Mouse (Mus musculus) forebrain, postnatal 0 days (tissue): ENCODE data around the gene Dock7. TPM values are rescaled to one million over a fixed set of nuclear protein-coding genes. Genes with fewer than 3 reads are reported as not detected.

Experiments
- ATAC-seq: fragments of 200-750 bp; cut with Nextera tagmentation; 2 replicates; pipeline ENCODE4 v1.8.0; 2017; ENCODE audit warnings: mild to moderate bottlenecking, moderate library complexity
- DNase-seq: peaks from one replicate; pipeline ENCODE4 v3.0.0-alpha.2; 2015
- H3K27ac ChIP-seq: fragments of 300-500 bp; sonication (generic); 2 replicates; pipeline ENCODE4 v1.5.1; 2014; ENCODE audit warnings: low read depth, mild to moderate bottlenecking, antibody characterized with exemption, low read length, moderate library complexity, mixed read lengths
- H3K27me3 ChIP-seq: fragments of 300-500 bp; sonication (generic); 2 replicates; pipeline ENCODE4 v1.6.1; 2014; ENCODE audit warnings: mild to moderate bottlenecking, low read length, mixed read lengths; ENCODE audit not compliant: insufficient read depth
- H3K36me3 ChIP-seq: fragments of 300-500 bp; sonication (generic); 2 replicates; pipeline ENCODE4 v1.6.1; 2014; ENCODE audit warnings: mild to moderate bottlenecking, moderate library complexity; ENCODE audit not compliant: insufficient read depth
- H3K4me1 ChIP-seq: fragments of 300-500 bp; sonication (generic); 2 replicates; pipeline ENCODE4 v1.6.1; 2014; ENCODE audit warnings: antibody characterized with exemption; ENCODE audit not compliant: insufficient read depth
- H3K4me2 ChIP-seq: fragments of 300-500 bp; sonication (generic); 2 replicates; pipeline ENCODE4 v1.6.1; 2014; ENCODE audit warnings: low read depth, mild to moderate bottlenecking, moderate library complexity
- H3K4me3 ChIP-seq: fragments of 300-500 bp; sonication (generic); 2 replicates; pipeline ENCODE4 v1.5.1; 2014; ENCODE audit warnings: low read depth, low read length, mixed read lengths
- H3K9ac ChIP-seq: fragments of 300-500 bp; sonication (generic); 2 replicates; pipeline ENCODE4 v1.6.1; 2014; ENCODE audit warnings: mild to moderate bottlenecking
- H3K9me3 ChIP-seq: fragments of 300-500 bp; sonication (generic); 2 replicates; pipeline ENCODE4 v1.6.1; 2016; ENCODE audit warnings: low read length
- CTCF ChIP-seq: sonication (generic); IDR thresholded peaks from 2 replicates; pipeline ENCODE4 v1.5.1; 2016; ENCODE audit warnings: antibody characterized with exemption, control low read depth, low read depth
- WGBS: fragments of 180-500 bp; shearing (Covaris S2); extraction: QIAGEN DNeasy Blood & Tissue Kit; methylation state at CpG from one replicate; pipeline ENCODE4 v1.1.7; 2014; 5-methylcytosine and 5-hydroxymethylcytosine counted together
- polyA plus RNA-seq: library from polyadenylated mRNA; unstranded; fragments of >200 nt; fragmentation: Nextera tagmentation; extraction: Ambion mirVana; gene quantifications from 2 replicates; pipeline ENCODE4 v1.2.1, GENCODE M21; 2015
- total RNA-seq: library from RNA; depleted of rRNA; stranded (reverse); fragments of >200 nt; gene quantifications from 2 replicates; pipeline ENCODE4 v1.2.3, GENCODE M21; 2014; rRNA removed

Dock7 gene
- total and polyA plus RNA-seq, 2 experiments from 2014 or later = 34.1 to 108 TPM

DNA sequence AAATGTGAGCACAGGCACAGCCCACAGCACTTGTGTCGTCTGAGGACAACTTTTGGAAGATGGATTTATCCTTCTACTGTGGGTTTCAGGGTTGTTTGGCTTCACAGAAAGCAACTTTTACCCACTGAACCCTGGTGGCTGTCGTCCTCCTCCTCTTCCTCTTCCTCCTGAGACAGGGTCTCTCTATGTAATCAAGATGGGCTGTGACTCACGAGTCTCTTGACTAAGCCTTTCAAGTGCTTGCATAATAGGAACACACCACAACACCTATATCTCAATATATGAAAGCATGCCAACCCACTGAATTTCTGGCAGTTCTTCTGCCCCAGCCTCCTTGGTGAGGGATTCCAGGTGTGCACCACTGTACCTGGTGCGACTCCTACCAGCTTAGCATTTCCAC lies 199.8 kb downstream of the Dock7 start:
- Histone ChIP-seq H3K9ac (no peak overlapping the region), H3K27ac (no peak overlapping the region), H3K4me2 (no peak overlapping the region), H3K9me3 (no peaks in the 10 kb centered on the region), H3K4me3 (no peak overlapping the region), H3K27me3 (no peaks in the 10 kb centered on the region), H3K36me3 (no peaks in the 10 kb centered on the region), H3K4me1 (peaks cover 9% of the 10 kb centered on the region; the same call in 1 of the 2 replicates)
- WGBS = 93% methylated on average over 4 of the region's 4 CpGs
- DNase-seq (no peak), ATAC-seq (no peak)
- TF ChIP-seq CTCF = no peak

- 95% methylated on average over 1 of the region's 1 CpGs for WGBS
- Histone ChIP-seq H3K36me3 (no peaks in the 10 kb centered on the region), H3K27ac (no peak overlapping the region), H3K27me3 (no peaks in the 10 kb centered on the region), H3K4me1 (no peaks in the 10 kb centered on the region), H3K9me3 (no peaks in the 10 kb centered on the region), H3K4me3 (no peak overlapping the region), H3K4me2 (no peak overlapping the region), H3K9ac (no peak overlapping the region)
- DNase-seq (no peak), ATAC-seq (no peak)
- no peak for TF ChIP-seq CTCF
Measured at GRCm38 (mm10) chr4:98918204-98918603, 202.5 kb downstream of the Dock7 start.

GRCm38 (mm10) chr4:98917724-98918123 lies 203.0 kb downstream of the Dock7 start:
- Histone ChIP-seq H3K9ac (no peak overlapping the region), H3K4me2 (no peak overlapping the region), H3K27me3 (no peaks in the 10 kb centered on the region), H3K27ac (no peak overlapping the region), H3K4me1 (no peaks in the 10 kb centered on the region), H3K4me3 (no peak overlapping the region), H3K36me3 (no peaks in the 10 kb centered on the region), H3K9me3 (no peaks in the 10 kb centered on the region)
- TF ChIP-seq CTCF = no peak
- no peak for DNase-seq
- no peak for ATAC-seq
- WGBS = 82% methylated on average over 2 of the region's 2 CpGs

- Histone ChIP-seq H3K27me3 (no peaks in the 10 kb centered on the region), H3K4me2 (no peak overlapping the region), H3K4me3 (no peak overlapping the region), H3K27ac (no peak overlapping the region), H3K4me1 (no peaks in the 10 kb centered on the region), H3K9ac (no peak overlapping the region), H3K9me3 (no peaks in the 10 kb centered on the region), H3K36me3 (no peaks in the 10 kb centered on the region)
- no peak for TF ChIP-seq CTCF
- ATAC-seq (no peak), DNase-seq (no peak)
- 88% methylated on average over 5 of the region's 5 CpGs for WGBS
Measured at GRCm38 (mm10) chr4:98910246-98910645, 210.5 kb downstream of the Dock7 start.

GRCm38 (mm10) chr4:98887148-98887547 lies 233.6 kb downstream of the Dock7 start:
- H3K4me1 ChIP-seq = no peaks in the 10 kb centered on the region
- no peak overlapping the region for H3K9ac ChIP-seq
- H3K36me3 ChIP-seq = no peaks in the 10 kb centered on the region
- 24% methylated on average over 10 of the region's 10 CpGs for WGBS
- no peak overlapping the region for H3K27ac ChIP-seq
- TF ChIP-seq CTCF = peak; percentile 84
- no peak overlapping the region for H3K4me2 ChIP-seq
- no peaks in the 10 kb centered on the region for H3K9me3 ChIP-seq
- H3K27me3 ChIP-seq = no peaks in the 10 kb centered on the region
- no peak overlapping the region for H3K4me3 ChIP-seq
- ATAC-seq (peak; percentile 77), DNase-seq (peak; percentile 76)

Other genes starting within 250 kb of the Dock7 start
- gene Usp1, start 197.1 kb downstream of the Dock7 start, total RNA-seq = 16.6 and 32.3 TPM in 2 replicates
- 34.1 and 35.2 TPM in 2 replicates for gene Usp1, start 197.1 kb downstream of the Dock7 start, polyA plus RNA-seq
- not detected in 2 replicates for gene Angptl3, start 90.0 kb downstream of the Dock7 start, total RNA-seq
- gene Angptl3, start 90.0 kb downstream of the Dock7 start, polyA plus RNA-seq = 0.21 and 0.54 TPM in 2 replicates
- 9.7 and 12.2 TPM in 2 replicates for gene Atg4c, start 73.0 kb upstream of the Dock7 start, total RNA-seq
- 8.8 and 14.4 TPM in 2 replicates for gene Atg4c, start 73.0 kb upstream of the Dock7 start, polyA plus RNA-seq
- not detected in 2 replicates for gene Gm12689, start 175.0 kb upstream of the Dock7 start, total RNA-seq
- 0.10 and 0.18 TPM in 2 replicates for gene Gm12689, start 175.0 kb upstream of the Dock7 start, polyA plus RNA-seq